Mouse (Mus musculus): ENCODE results near the gene Lman2l.

GRCm38 (mm10) chr1:36475480-36476110 lies 30.5 kb upstream of the Lman2l start:
- TF ChIP-seq POLR2A (IDR thresholded peaks at IDR 0.05; ENCODE audit: extremely low read depth, insufficient read depth, low read length): no peak
- TF ChIP-seq CTCF (IDR thresholded peaks at IDR 0.05; ENCODE audit: extremely low read depth, insufficient read depth, low read length): no peak

All from cortical plate, adult 2 months (tissue).